Mouse (Mus musculus) limb, embryonic 15.5 days (tissue): ENCODE results near the gene Acer3. TPM values are rescaled to one million over a fixed set of nuclear protein-coding genes. Genes with fewer than 3 reads are reported as not detected.
A peak's percentile ranks its signal among the peaks of the same experiment; 100 is the strongest.

ENCODE experiments used
- ATAC-seq: fragments of 200-750 bp; cut with Nextera tagmentation; 2 replicates; pipeline ENCODE4 v1.8.0; 2017; ENCODE audit warnings: low read depth, moderate TSS enrichment; ENCODE audit not compliant: insufficient number of reproducible peaks, low FRiP score, low TSS enrichment
- H3K27ac ChIP-seq: fragments of 300-500 bp; sonication (generic); 2 replicates; pipeline ENCODE4 v1.5.1; 2015; ENCODE audit warnings: moderate library complexity, mild to moderate bottlenecking, inconsistent platforms
- H3K27me3 ChIP-seq: fragments of 300-500 bp; sonication (generic); 2 replicates; pipeline ENCODE4 v1.6.1; 2015; ENCODE audit warnings: inconsistent platforms
- H3K36me3 ChIP-seq: fragments of 300-500 bp; sonication (generic); 2 replicates; pipeline ENCODE4 v1.6.1; 2015; ENCODE audit warnings: inconsistent platforms
- H3K4me1 ChIP-seq: fragments of 300-500 bp; sonication (generic); 2 replicates; pipeline ENCODE4 v1.6.1; 2015; ENCODE audit warnings: inconsistent platforms
- H3K4me2 ChIP-seq: fragments of 300-500 bp; sonication (generic); 2 replicates; pipeline ENCODE4 v1.6.1; 2015; ENCODE audit warnings: mild to moderate bottlenecking, inconsistent platforms
- H3K4me3 ChIP-seq: fragments of 300-500 bp; sonication (generic); 2 replicates; pipeline ENCODE4 v1.5.1; 2015; ENCODE audit warnings: mild to moderate bottlenecking, inconsistent platforms
- H3K9ac ChIP-seq: fragments of 300-500 bp; sonication (generic); 2 replicates; pipeline ENCODE4 v1.6.1; 2015; ENCODE audit warnings: inconsistent platforms
- H3K9me3 ChIP-seq: fragments of 300-500 bp; sonication (generic); 2 replicates; pipeline ENCODE4 v1.6.1; 2016; ENCODE audit warnings: inconsistent platforms
- WGBS: fragments of 180-500 bp; shearing (Covaris S2); methylation state at CpG from one replicate; pipeline ENCODE4 v1.1.7; 2015; 5-methylcytosine and 5-hydroxymethylcytosine counted together
- polyA plus RNA-seq: library from polyadenylated mRNA; unstranded; fragments of >200 nt; fragmentation: Nextera tagmentation; extraction: Ambion mirVana; gene quantifications from 2 replicates; pipeline ENCODE4 v1.2.1, GENCODE M21; 2015

Gene Acer3
- polyA plus RNA-seq, 1 experiment from 2014 or later, result 47.2 TPM

DNA sequence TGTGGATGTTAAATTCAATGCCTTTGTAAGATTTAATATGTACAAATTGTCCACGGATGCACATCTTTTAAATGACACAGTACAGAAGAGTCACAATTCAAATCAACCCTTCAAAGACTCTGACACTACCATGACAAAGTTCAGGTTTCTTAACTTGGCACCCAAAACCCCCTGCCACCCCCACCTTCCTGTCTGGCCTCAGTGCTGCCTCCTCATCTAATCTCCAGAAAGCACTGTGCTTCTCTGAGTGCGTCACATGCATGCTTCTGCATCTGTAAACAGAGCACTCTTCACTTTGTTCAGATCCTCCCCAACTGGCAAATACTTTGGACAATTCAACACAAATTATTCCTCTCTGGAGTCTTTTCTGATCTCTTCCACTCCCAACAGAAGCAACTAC is 68.5 kb downstream of the Acer3 start:
- Histone ChIP-seq H3K27me3 (no peaks in the 10 kb centered on the region), H3K27ac (no peak overlapping the region), H3K9me3 (no peaks in the 10 kb centered on the region), H3K9ac (no peak overlapping the region), H3K4me2 (no peak overlapping the region), H3K4me3 (no peak overlapping the region), H3K36me3 (peaks cover 8% of the 10 kb centered on the region; the same call in 1 of the 2 replicates), H3K4me1 (no peaks in the 10 kb centered on the region)
- no peak for ATAC-seq
- WGBS, result 93% methylated on average over 2 of the region's 2 CpGs

DNA sequence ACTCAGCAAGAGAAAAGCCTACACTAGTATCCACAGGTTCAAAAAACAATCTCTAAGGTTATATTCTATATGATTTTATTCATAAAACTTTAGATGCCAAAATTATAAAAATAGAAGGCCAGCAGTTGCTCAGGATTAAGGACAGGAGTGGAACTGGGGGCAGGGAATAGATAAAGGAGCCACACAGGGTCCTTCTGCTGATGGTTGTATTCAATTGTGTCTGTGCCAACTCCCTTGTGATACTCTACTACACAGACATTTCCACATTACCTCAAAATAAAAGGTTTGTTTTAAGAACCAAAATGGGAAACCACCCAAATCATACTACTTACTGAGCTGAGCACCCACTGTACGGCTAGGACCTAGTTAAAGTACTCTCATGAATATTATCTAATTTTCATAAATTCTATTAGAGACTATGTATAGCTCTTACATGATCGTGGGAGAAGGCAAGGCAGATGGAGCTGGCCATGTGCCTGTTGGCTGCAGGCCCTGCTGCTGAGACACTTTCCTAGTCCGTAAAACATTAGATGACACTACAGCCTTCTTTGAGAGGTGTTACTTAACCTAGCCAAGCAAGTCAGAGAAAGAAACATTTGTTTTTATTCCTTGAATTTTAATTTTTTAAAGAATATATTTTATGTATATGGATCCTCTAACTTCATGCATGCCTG is 84.2 kb downstream of the Acer3 start:
- no peak for ATAC-seq
- Histone ChIP-seq H3K36me3 (no peaks in the 10 kb centered on the region), H3K9me3 (no peaks in the 10 kb centered on the region), H3K4me2 (no peak overlapping the region), H3K4me1 (no peaks in the 10 kb centered on the region), H3K27ac (no peak overlapping the region), H3K4me3 (no peak overlapping the region), H3K27me3 (no peaks in the 10 kb centered on the region), H3K9ac (no peak overlapping the region)
- WGBS, result 77% methylated on average over 3 of the region's 3 CpGs

DNA sequence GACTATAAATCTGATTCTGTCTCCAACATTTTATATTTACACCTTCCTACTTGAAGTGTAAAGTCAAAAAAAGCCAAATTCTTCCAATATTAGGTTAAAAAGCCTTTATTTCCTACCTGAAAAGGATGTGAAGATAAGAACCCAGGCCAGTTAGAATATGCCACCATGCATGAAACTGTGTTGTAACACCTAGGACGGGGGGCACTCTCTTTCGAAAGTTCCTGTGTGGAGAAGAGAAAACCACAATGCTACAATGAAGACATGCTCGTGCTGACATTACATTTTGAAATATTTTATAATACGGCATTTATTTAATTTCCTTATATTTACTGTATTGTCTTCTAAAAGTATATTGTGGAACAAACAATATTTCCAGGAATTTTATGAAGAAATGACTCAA is 97.2 kb downstream of the Acer3 start:
- H3K27ac ChIP-seq, result no peak overlapping the region
- H3K9me3 ChIP-seq, result no peaks in the 10 kb centered on the region
- no peak overlapping the region for H3K9ac ChIP-seq
- no peak for ATAC-seq
- H3K36me3 ChIP-seq, result peaks cover 5% of the 10 kb centered on the region; the same call in 1 of the 2 replicates
- no peak overlapping the region for H3K4me2 ChIP-seq
- 95% methylated on average over 4 of the region's 4 CpGs for WGBS
- H3K4me1 ChIP-seq, result no peaks in the 10 kb centered on the region
- no peaks in the 10 kb centered on the region for H3K27me3 ChIP-seq
- H3K4me3 ChIP-seq, result no peak overlapping the region

DNA sequence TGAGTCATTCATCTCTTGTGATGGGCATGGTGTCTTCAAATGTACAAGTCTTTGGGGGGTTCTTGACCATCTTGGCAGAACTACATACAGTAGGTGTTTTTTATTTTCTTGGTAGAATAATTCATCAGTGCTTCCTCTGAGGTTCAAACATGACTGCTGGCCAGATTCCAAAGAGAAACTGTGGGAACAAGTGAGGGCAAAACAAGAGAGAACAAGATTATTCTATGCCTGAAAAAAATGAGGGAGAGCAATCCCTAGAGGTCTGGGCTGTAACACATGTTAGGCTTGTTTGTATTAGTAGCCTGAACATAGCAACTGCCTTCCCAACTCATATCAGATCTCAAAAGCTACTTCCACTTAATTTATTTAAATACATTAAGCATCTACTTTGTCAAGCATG is 104.3 kb downstream of the Acer3 start:
- Histone ChIP-seq H3K36me3 (peaks cover 3% of the 10 kb centered on the region; the same call in 1 of the 2 replicates), H3K27ac (no peak overlapping the region), H3K4me2 (no peak overlapping the region), H3K4me1 (no peaks in the 10 kb centered on the region), H3K27me3 (no peaks in the 10 kb centered on the region), H3K9me3 (no peaks in the 10 kb centered on the region), H3K9ac (no peak overlapping the region), H3K4me3 (no peak overlapping the region)
- ATAC-seq, result no peak

DNA sequence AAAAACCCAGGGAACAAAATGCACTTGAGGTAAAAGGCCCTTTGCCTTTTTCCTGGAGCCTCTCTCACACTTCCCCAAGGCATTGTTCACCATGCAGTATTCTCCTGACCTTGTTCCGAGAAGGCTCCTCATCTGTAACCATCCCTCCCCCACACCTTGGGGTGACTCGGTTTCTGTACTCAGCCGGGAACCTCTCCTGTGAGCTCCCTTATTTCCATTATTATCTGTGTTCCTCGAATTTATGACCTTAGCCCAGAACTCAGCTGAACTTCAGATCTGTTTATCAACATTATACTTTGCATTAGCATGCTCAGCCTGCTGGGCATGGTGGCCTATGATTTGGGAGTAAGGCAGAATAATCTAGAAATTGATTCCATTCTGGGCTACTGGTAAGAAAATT is 118.1 kb downstream of the Acer3 start:
- no peak overlapping the region for H3K9ac ChIP-seq
- WGBS, result 78% methylated on average over 4 of the region's 4 CpGs
- no peak overlapping the region for H3K4me3 ChIP-seq
- no peak overlapping the region for H3K4me2 ChIP-seq
- H3K4me1 ChIP-seq, result no peaks in the 10 kb centered on the region
- no peak overlapping the region for H3K27ac ChIP-seq
- no peaks in the 10 kb centered on the region for H3K36me3 ChIP-seq
- no peaks in the 10 kb centered on the region for H3K9me3 ChIP-seq
- ATAC-seq, result no peak
- H3K27me3 ChIP-seq, result no peaks in the 10 kb centered on the region

DNA sequence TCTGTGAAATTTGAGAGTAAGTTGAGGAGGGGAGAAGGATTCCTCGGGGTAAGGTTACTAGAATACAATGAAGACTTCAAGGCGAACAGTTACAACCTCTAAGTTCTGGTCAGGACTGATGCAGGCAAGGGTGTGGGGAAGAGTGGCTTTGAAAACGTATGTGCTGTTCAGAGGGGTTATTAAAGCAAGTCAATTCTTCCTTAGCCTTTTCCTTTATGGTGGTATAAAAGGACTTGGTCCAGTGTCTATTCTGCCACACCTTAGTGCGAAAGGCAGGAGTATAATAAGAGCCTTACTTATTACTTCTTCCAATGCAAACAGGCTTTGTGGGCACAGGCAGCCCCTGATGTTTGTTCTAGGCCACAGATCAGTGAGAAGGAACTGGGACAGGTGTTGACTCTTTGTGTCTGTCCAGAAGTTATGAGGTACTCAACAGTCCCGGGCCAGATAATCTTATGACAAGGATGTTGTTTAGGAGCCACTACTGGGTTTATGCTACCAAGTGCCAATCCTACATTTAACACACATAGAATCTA is 119.4 kb downstream of the Acer3 start:
- no peak for ATAC-seq
- no peaks in the 10 kb centered on the region for H3K4me1 ChIP-seq
- H3K4me2 ChIP-seq, result no peak overlapping the region
- H3K27ac ChIP-seq, result no peak overlapping the region
- H3K9ac ChIP-seq, result no peak overlapping the region
- H3K9me3 ChIP-seq, result no peaks in the 10 kb centered on the region
- peaks cover 5% of the 10 kb centered on the region for H3K27me3 ChIP-seq
- no peaks in the 10 kb centered on the region for H3K36me3 ChIP-seq
- no peak overlapping the region for H3K4me3 ChIP-seq
- 72% methylated on average over 5 of the region's 5 CpGs for WGBS

DNA sequence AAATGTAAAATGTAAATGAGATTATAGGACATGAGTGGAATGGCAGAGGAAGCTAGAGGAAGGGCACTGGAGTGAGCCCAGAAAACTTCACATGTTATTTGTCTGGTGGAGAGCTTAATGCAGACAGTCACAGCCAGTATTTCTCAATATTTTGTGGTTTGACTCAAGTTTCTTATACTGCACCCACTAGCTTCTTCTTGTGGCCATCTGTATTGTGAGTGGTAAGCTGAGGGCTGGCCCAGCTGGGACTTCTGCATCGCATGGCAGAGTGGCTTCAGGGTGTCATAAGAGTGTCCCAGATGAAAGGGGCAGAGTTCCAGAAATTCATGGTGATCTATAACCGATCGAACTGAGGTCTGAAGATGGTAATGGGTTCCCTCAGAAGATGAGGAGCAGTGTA is 120.6 kb downstream of the Acer3 start:
- Histone ChIP-seq H3K9ac (no peak overlapping the region), H3K9me3 (no peaks in the 10 kb centered on the region), H3K27ac (no peak overlapping the region), H3K4me1 (no peaks in the 10 kb centered on the region), H3K4me2 (no peak overlapping the region), H3K4me3 (no peak overlapping the region), H3K27me3 (peaks cover 16% of the 10 kb centered on the region), H3K36me3 (no peaks in the 10 kb centered on the region)
- whole genome bisulfite sequencing, result 91% methylated on average over 3 of the region's 3 CpGs
- ATAC-seq, result no peak

DNA sequence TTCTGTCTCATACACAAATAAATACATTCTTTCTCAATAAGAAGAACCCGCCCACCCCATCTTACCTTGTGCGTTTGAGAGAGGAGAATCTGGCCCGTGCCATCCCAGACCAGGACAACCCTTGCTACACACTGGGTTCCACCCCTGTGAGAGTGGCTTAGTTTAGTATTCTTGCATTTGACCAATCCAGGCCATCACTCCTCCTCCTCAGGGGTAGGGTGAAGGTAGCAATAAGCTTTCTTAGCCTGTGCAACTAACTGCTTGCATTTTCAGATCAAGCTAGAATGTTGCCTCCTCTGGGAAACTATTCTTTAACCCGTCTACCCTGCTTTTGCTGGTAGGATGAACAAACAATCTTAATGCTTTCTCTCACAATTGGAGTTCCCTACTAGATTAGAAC is 121.6 kb downstream of the Acer3 start, which contains the start of gene B3gnt6:
B3gnt6 (minus strand) TSS at position 101 of the 400 bp plus-strand sequence.
- Histone ChIP-seq H3K9me3 (no peaks in the 10 kb centered on the region), H3K36me3 (no peaks in the 10 kb centered on the region), H3K27me3 (peaks cover 27% of the 10 kb centered on the region), H3K4me3 (no peak within 1 kb of the TSS), H3K4me2 (no peak within 1 kb of the TSS), H3K27ac (no peak within 1 kb of the TSS), H3K9ac (no peak within 1 kb of the TSS), H3K4me1 (peaks cover 2% of the 10 kb centered on the region)
- ATAC-seq, result no peak
- WGBS, result 87% methylated on average over 4 of the region's 4 CpGs

DNA sequence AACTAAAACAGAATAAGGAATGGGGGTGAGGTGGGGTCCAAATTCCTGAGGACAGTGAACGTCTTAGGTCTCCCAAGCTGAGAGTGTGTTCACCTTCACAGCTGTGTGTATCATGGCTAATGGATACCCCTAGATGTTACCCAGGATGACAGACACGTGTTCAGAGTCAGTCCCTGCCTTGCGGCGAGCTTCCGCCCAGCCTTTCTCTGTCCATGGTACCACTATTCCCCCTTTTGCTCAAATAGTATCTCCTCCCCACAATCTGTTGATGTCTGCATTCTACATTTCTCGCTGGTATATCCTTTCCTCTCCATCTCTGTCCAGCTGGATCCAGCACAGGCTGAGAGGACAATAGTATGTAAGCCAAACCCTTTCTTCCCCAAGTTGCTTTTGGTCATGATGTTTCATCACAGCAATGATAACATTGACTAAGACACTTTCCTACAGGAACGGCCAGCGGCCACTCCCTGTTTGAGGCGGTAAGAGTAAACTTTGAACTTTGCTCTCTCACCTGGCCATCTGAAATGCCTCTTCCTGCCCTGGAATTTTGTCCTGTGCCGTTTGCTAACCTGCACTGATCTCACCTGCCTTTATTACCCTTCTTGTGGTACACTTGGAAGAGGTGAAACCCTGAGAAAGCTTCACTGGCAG is 125.7 kb downstream of the Acer3 start:
- H3K36me3 ChIP-seq, result no peaks in the 10 kb centered on the region
- peaks cover 58% of the 10 kb centered on the region for H3K27me3 ChIP-seq
- no peak overlapping the region for H3K4me2 ChIP-seq
- H3K9me3 ChIP-seq, result no peaks in the 10 kb centered on the region
- H3K4me1 ChIP-seq, result peaks cover 15% of the 10 kb centered on the region
- no peak for ATAC-seq
- H3K27ac ChIP-seq, result no peak overlapping the region
- H3K9ac ChIP-seq, result no peak overlapping the region
- no peak overlapping the region for H3K4me3 ChIP-seq
- 41% methylated on average over 10 of the region's 10 CpGs for WGBS

DNA sequence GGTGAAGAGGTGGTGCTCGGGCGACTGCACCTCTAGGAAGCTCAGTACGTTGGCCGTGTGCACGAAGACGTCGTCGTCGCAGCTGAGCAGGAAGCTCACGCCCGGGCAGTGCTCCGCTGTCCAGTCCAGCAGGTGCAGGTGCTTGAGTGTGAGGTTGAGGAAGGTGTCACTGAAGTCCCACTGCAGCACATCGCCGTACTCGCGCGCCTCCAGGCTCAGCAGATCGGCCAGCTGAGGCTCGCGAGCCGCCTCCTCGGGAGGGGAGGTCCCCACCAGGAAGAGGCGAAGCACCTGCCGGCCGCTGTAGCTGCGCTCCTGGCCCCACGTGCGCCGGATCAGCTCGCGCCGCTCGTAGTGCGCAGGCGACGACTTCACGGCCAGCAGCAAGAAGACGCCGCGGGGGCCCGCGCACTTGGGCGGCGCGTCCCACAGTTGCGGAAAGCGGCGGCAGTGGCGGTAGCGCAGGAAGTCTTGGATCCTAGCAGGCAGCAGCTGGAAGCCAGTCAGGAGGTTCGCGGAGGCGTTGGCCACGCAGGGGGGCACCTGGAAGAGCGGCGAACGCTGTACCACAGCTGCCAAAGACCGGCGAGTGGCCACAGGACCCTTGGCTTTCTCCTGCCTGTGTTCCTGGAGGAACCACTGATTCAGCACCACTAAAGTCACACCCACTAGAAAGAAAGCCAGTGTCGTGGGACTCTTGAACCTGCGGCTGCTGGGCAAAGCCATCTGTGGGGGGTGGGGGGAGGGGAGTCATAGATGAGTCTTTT is 126.8 kb downstream of the Acer3 start:
- H3K4me1 ChIP-seq, result peaks cover 15% of the 10 kb centered on the region
- ATAC-seq, result no peak

DNA sequence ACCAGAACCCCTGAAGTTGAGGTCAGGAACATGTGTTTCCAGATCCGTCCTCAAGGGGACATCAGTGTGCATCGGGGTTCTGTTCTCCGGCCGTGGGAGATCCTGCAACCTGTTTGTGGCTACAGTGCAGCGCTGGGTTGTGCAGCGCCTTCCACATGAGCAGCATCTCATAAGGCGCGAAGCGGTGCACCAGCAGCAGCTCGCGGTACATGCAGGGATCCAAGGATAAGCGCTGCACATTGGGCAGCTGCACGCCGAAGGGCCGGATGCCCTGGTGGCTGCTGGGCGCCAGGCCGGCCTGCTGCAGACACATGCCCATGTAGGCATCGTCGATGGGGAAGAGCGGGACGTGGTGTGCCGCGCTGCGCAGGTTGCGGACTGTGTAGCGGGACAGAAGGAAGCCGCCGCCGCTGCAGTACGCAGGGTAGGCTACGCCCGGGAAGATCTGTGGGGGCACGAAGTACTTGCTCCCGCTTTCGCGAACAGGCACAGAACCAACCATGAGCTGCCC is 127.4 kb downstream of the Acer3 start:
- Histone ChIP-seq H3K27me3 (peaks cover 58% of the 10 kb centered on the region), H3K9ac (no peak overlapping the region), H3K4me1 (peaks cover 15% of the 10 kb centered on the region), H3K36me3 (no peaks in the 10 kb centered on the region), H3K4me3 (peak overlapping the region; percentile 35), H3K27ac (no peak overlapping the region), H3K4me2 (peak overlapping the region; percentile 60), H3K9me3 (no peaks in the 10 kb centered on the region)
- no peak for ATAC-seq
- WGBS, result 7% methylated on average over 36 of the region's 36 CpGs

More for the DNA sequence above, 126.8 kb downstream of the Acer3 start:
- Histone ChIP-seq H3K9ac (no peak overlapping the region), H3K4me2 (peak overlapping the region; percentile 60), H3K36me3 (no peaks in the 10 kb centered on the region), H3K4me3 (peak overlapping the region; percentile 35), H3K9me3 (no peaks in the 10 kb centered on the region), H3K27me3 (peaks cover 58% of the 10 kb centered on the region), H3K27ac (no peak overlapping the region)
- WGBS, result 2% methylated on average over 61 of the region's 61 CpGs
